Mouse (Mus musculus) hindbrain, embryonic 15.5 days (tissue): ENCODE measurements around the gene Hist2h2aa1. TPM values are rescaled to one million over a fixed set of nuclear protein-coding genes. Genes with fewer than 3 reads are reported as not detected.
"Not testable (repeated sequence)": the region's sequence is repeated elsewhere in the genome, so short reads cannot be mapped to it uniquely, and the experiment has no call there.

Experiments
- ATAC-seq: fragments of 200-750 bp; cut with Nextera tagmentation; 2 replicates; pipeline ENCODE4 v1.8.0; 2017; ENCODE audit warnings: low read depth, moderate number of reproducible peaks, moderate TSS enrichment; ENCODE audit not compliant: low FRiP score
- H3K27ac ChIP-seq: fragments of 300-500 bp; sonication (generic); replicated peaks from 2 replicates; pipeline ENCODE4 v1.5.1; 2015; ENCODE audit warnings: mild to moderate bottlenecking, inconsistent platforms
- H3K27me3 ChIP-seq: fragments of 300-500 bp; sonication (generic); 2 replicates; pipeline ENCODE4 v1.6.1; 2015; ENCODE audit warnings: control low read depth, inconsistent platforms
- H3K36me3 ChIP-seq: fragments of 300-500 bp; sonication (generic); 2 replicates; pipeline ENCODE4 v1.6.1; 2015; ENCODE audit warnings: control low read depth, inconsistent platforms
- H3K4me1 ChIP-seq: fragments of 300-500 bp; sonication (generic); replicated peaks from 2 replicates; pipeline ENCODE4 v1.6.1; 2015; ENCODE audit warnings: control low read depth, inconsistent platforms
- H3K4me2 ChIP-seq: fragments of 300-500 bp; sonication (generic); 2 replicates; pipeline ENCODE4 v1.6.1; 2015; ENCODE audit warnings: moderate library complexity, mild to moderate bottlenecking, inconsistent platforms
- H3K4me3 ChIP-seq: fragments of 300-500 bp; sonication (generic); 2 replicates; pipeline ENCODE4 v1.5.1; 2015; ENCODE audit warnings: mild to moderate bottlenecking, inconsistent platforms
- H3K9ac ChIP-seq: fragments of 300-500 bp; sonication (generic); 2 replicates; pipeline ENCODE4 v1.6.1; 2015; ENCODE audit warnings: inconsistent platforms
- H3K9me3 ChIP-seq: fragments of 300-500 bp; sonication (generic); 2 replicates; pipeline ENCODE4 v1.6.1; 2016; ENCODE audit warnings: control low read depth, inconsistent platforms
- WGBS: fragments of 180-500 bp; shearing (Covaris S2); methylation state at CpG from one replicate; pipeline ENCODE4 v1.1.7; 2015; 5-methylcytosine and 5-hydroxymethylcytosine counted together
- polyA plus RNA-seq: library from polyadenylated mRNA; unstranded; fragments of >200 nt; fragmentation: Nextera tagmentation; extraction: Ambion mirVana; gene quantifications from 2 replicates; pipeline ENCODE4 v1.2.1, GENCODE M21; 2015

Hist2h2aa1 gene
- polyA plus RNA-seq, 1 experiment from 2014 or later, result 17.3 TPM

GRCm38 (mm10) chr3:96246427-96246856 is 1.1 kb downstream of the Hist2h2aa1 start, which contains the start of gene Hist2h3c1:
Gene Hist2h3c1 (plus strand): TSS chr3:96246685.
- H3K9ac ChIP-seq, result peak within 1 kb of the TSS; percentile 33; the same call in 1 of the 2 replicates
- peaks cover 18% of the 10 kb centered on the region for H3K4me1 ChIP-seq
- H3K4me2 ChIP-seq, result peak within 1 kb of the TSS; percentile 49
- not testable (repeated sequence) for H3K36me3 ChIP-seq, H3K9me3 ChIP-seq, H3K27me3 ChIP-seq
- ATAC-seq, result peak; percentile 91
- WGBS, result 0% methylated on average over 1 of the region's 47 CpGs
- peak within 1 kb of the TSS; percentile 70; the same call in 1 of the 2 replicates for H3K27ac ChIP-seq
- H3K4me3 ChIP-seq, result peak within 1 kb of the TSS; percentile 34

- Histone ChIP-seq H3K27ac (no peak overlapping the region), H3K9ac (peak overlapping the region; percentile 33; the same call in 1 of the 2 replicates), H3K4me2 (peak overlapping the region; percentile 49), H3K36me3 (no peaks in the 10 kb centered on the region), H3K27me3 (no peaks in the 10 kb centered on the region), H3K9me3 (no peaks in the 10 kb centered on the region), H3K4me1 (peaks cover 18% of the 10 kb centered on the region), H3K4me3 (peak overlapping the region; percentile 29)
- WGBS, result 6% methylated on average over 11 of the region's 11 CpGs
- no peak for ATAC-seq
These were observed 2.3 kb downstream of the Hist2h2aa1 start for GRCm38 (mm10) chr3:96247356-96248140.

- ATAC-seq, result no peak
- no peak overlapping the region for H3K4me3 ChIP-seq
- H3K27me3 ChIP-seq, result no peaks in the 10 kb centered on the region
- peaks cover 18% of the 10 kb centered on the region for H3K4me1 ChIP-seq
- no peak overlapping the region for H3K27ac ChIP-seq
- WGBS, result 55% methylated on average over 6 of the region's 6 CpGs
- peak overlapping the region; percentile 49 for H3K4me2 ChIP-seq
- no peaks in the 10 kb centered on the region for H3K36me3 ChIP-seq
- no peaks in the 10 kb centered on the region for H3K9me3 ChIP-seq
- H3K9ac ChIP-seq, result no peak overlapping the region
These were observed 3.1 kb downstream of the Hist2h2aa1 start for GRCm38 (mm10) chr3:96248141-96249033.

GRCm38 (mm10) chr3:96249034-96249345 is 3.7 kb downstream of the Hist2h2aa1 start:
- Histone ChIP-seq H3K9me3 (no peaks in the 10 kb centered on the region), H3K4me2 (no peak overlapping the region), H3K27ac (no peak overlapping the region), H3K36me3 (no peaks in the 10 kb centered on the region), H3K4me1 (peaks cover 18% of the 10 kb centered on the region), H3K9ac (no peak overlapping the region), H3K4me3 (no peak overlapping the region), H3K27me3 (no peaks in the 10 kb centered on the region)
- 57% methylated on average over 4 of the region's 4 CpGs for WGBS
- ATAC-seq, result no peak

- H3K4me3 ChIP-seq, result no peak overlapping the region
- no peak overlapping the region for H3K9ac ChIP-seq
- no peak for ATAC-seq
- no peaks in the 10 kb centered on the region for H3K36me3 ChIP-seq
- 82% methylated on average over 3 of the region's 3 CpGs for WGBS
- H3K4me1 ChIP-seq, result peaks cover 8% of the 10 kb centered on the region
- H3K27me3 ChIP-seq, result no peaks in the 10 kb centered on the region
- H3K9me3 ChIP-seq, result no peaks in the 10 kb centered on the region
- no peak overlapping the region for H3K27ac ChIP-seq
- H3K4me2 ChIP-seq, result no peak overlapping the region
These were observed 5.6 kb downstream of the Hist2h2aa1 start for GRCm38 (mm10) chr3:96250890-96251289.

- Histone ChIP-seq H3K4me2 (no peak overlapping the region), H3K4me1 (peaks cover 8% of the 10 kb centered on the region), H3K9ac (no peak overlapping the region), H3K27ac (no peak overlapping the region), H3K9me3 (no peaks in the 10 kb centered on the region), H3K27me3 (no peaks in the 10 kb centered on the region), H3K36me3 (no peaks in the 10 kb centered on the region), H3K4me3 (no peak overlapping the region)
- WGBS, result 91% methylated on average over 3 of the region's 3 CpGs
- no peak for ATAC-seq
These were observed 6.5 kb downstream of the Hist2h2aa1 start for GRCm38 (mm10) chr3:96251787-96252186.

GRCm38 (mm10) chr3:96254683-96255355 is 9.5 kb downstream of the Hist2h2aa1 start:
- WGBS, result 51% methylated on average over 10 of the region's 10 CpGs
- Histone ChIP-seq H3K9me3 (no peaks in the 10 kb centered on the region), H3K27me3 (no peaks in the 10 kb centered on the region), H3K9ac (no peak overlapping the region), H3K4me3 (no peak overlapping the region), H3K4me1 (no peaks in the 10 kb centered on the region), H3K36me3 (no peaks in the 10 kb centered on the region), H3K4me2 (no peak overlapping the region), H3K27ac (no peak overlapping the region)
- ATAC-seq, result peak; percentile 30; the same call in 1 of the 2 replicates

GRCm38 (mm10) chr3:96255926-96256593 is 10.8 kb downstream of the Hist2h2aa1 start:
- Histone ChIP-seq H3K4me3 (no peak overlapping the region), H3K4me2 (no peak overlapping the region), H3K27me3 (no peaks in the 10 kb centered on the region), H3K27ac (no peak overlapping the region), H3K36me3 (no peaks in the 10 kb centered on the region), H3K9ac (no peak overlapping the region), H3K9me3 (no peaks in the 10 kb centered on the region), H3K4me1 (peaks cover 2% of the 10 kb centered on the region; the same call in 1 of the 2 replicates)
- ATAC-seq, result no peak
- WGBS, result 87% methylated on average over 5 of the region's 5 CpGs

- WGBS, result 86% methylated on average over 3 of the region's 3 CpGs
- H3K4me2 ChIP-seq, result no peak overlapping the region
These were observed 11.9 kb downstream of the Hist2h2aa1 start for GRCm38 (mm10) chr3:96257190-96257589.

GRCm38 (mm10) chr3:96260220-96260619 is 14.9 kb downstream of the Hist2h2aa1 start:
- WGBS, result 93% methylated on average over 5 of the region's 5 CpGs
- Histone ChIP-seq H3K4me2 (no peak overlapping the region), H3K4me3 (no peak overlapping the region), H3K27ac (no peak overlapping the region), H3K27me3 (no peaks in the 10 kb centered on the region), H3K9ac (no peak overlapping the region), H3K4me1 (peaks cover 25% of the 10 kb centered on the region), H3K36me3 (no peaks in the 10 kb centered on the region), H3K9me3 (no peaks in the 10 kb centered on the region)
- no peak for ATAC-seq

More at GRCm38 (mm10) chr3:96257190-96257589, 11.9 kb downstream of the Hist2h2aa1 start:
- Histone ChIP-seq H3K36me3 (no peaks in the 10 kb centered on the region), H3K4me3 (no peak overlapping the region), H3K4me1 (peaks cover 12% of the 10 kb centered on the region), H3K27me3 (no peaks in the 10 kb centered on the region), H3K9me3 (no peaks in the 10 kb centered on the region), H3K27ac (no peak overlapping the region), H3K9ac (no peak overlapping the region)
- ATAC-seq, result no peak

GRCm38 (mm10) chr3:96261623-96262022 is 16.3 kb downstream of the Hist2h2aa1 start:
- H3K4me3 ChIP-seq, result peak overlapping the region; percentile 62
- H3K9ac ChIP-seq, result peak overlapping the region; percentile 66
- WGBS, result 54% methylated on average over 3 of the region's 3 CpGs
- H3K27ac ChIP-seq, result peak overlapping the region; percentile 98
- no peaks in the 10 kb centered on the region for H3K9me3 ChIP-seq
- no peaks in the 10 kb centered on the region for H3K36me3 ChIP-seq
- H3K4me2 ChIP-seq, result peak overlapping the region; percentile 72
- peaks cover 25% of the 10 kb centered on the region for H3K4me1 ChIP-seq
- H3K27me3 ChIP-seq, result no peaks in the 10 kb centered on the region
- no peak for ATAC-seq
